Mouse (Mus musculus): ENCODE data around the gene Olfr47. TPM values are rescaled to one million over a fixed set of nuclear protein-coding genes. Genes with fewer than 3 reads are reported as not detected.

Gene Olfr47
- total RNA-seq, 2 experiments from 2014 or later, result not detected

Other genes starting within 250 kb of the Olfr47 start
- not detected in 2 replicates for gene Olfr441, start 125.2 kb upstream of the Olfr47 start, total RNA-seq (2014; fragmentation: Nextera tagmentation)
- not detected in 2 replicates for gene Olfr441, start 125.2 kb upstream of the Olfr47 start, total RNA-seq (2017)
- not detected in 2 replicates for gene Olfr237-ps1, start 85.0 kb upstream of the Olfr47 start, total RNA-seq (2014; fragmentation: Nextera tagmentation)
- gene Olfr237-ps1, start 85.0 kb upstream of the Olfr47 start, total RNA-seq (2017), result not detected in 2 replicates
- gene Olfr437, start 68.2 kb upstream of the Olfr47 start, total RNA-seq (2014; fragmentation: Nextera tagmentation), result not detected in 2 replicates
- gene Olfr437, start 68.2 kb upstream of the Olfr47 start, total RNA-seq (2017), result not detected in 2 replicates
- gene Olfr13, start 59.4 kb upstream of the Olfr47 start, total RNA-seq (2014; fragmentation: Nextera tagmentation), result not detected in 2 replicates
- not detected in 2 replicates for gene Olfr13, start 59.4 kb upstream of the Olfr47 start, total RNA-seq (2017)
- gene Olfr435, start 34.4 kb upstream of the Olfr47 start, total RNA-seq (2014; fragmentation: Nextera tagmentation), result not detected in 2 replicates
- gene Olfr435, start 34.4 kb upstream of the Olfr47 start, total RNA-seq (2017), result not detected in 2 replicates
- gene Olfr434, start 18.5 kb upstream of the Olfr47 start, total RNA-seq (2014; fragmentation: Nextera tagmentation), result not detected in 2 replicates
- not detected in 2 replicates for gene Olfr434, start 18.5 kb upstream of the Olfr47 start, total RNA-seq (2017)
- 2.0 and 2.5 TPM in 2 replicates for gene Arhgef5, start 34.1 kb downstream of the Olfr47 start, total RNA-seq (2014; fragmentation: Nextera tagmentation)
- gene Arhgef5, start 34.1 kb downstream of the Olfr47 start, total RNA-seq (2017), result 1.4 and 2.2 TPM in 2 replicates
- not detected in 2 replicates for gene Nobox, start 78.0 kb downstream of the Olfr47 start, total RNA-seq (2014; fragmentation: Nextera tagmentation)
- not detected in 2 replicates for gene Nobox, start 78.0 kb downstream of the Olfr47 start, total RNA-seq (2017)

Measured in granulocyte monocyte progenitor cell, adult 5-6 weeks (primary cell).